Mouse (Mus musculus) embryonic fibroblast, embryonic 13.5 days (primary cell): ENCODE measurements at regions not wholly inside any gene's neighbourhood (a gene's known extent, or its start where the extent isn't known, plus 50 kb on each side); places are given as distances from the start of the nearest gene placed in this dataset.

ENCODE experiments used
- CTCF ChIP-seq: IDR thresholded peaks from 2 replicates; pipeline ENCODE4 v1.5.1; 2011; ENCODE audit warnings: mild to moderate bottlenecking, control low read depth, low read length, moderate library complexity, borderline replicate concordance; ENCODE audit not compliant: insufficient read depth
- POLR2A ChIP-seq: IDR thresholded peaks from 2 replicates; pipeline ENCODE4 v1.6.1; 2011; ENCODE audit warnings: low read depth, mild to moderate bottlenecking, control low read depth, low read length, moderate library complexity

GRCm38 (mm10) chr12:51018185-51018584 is 329.7 kb upstream of the G2e3 start:
- TF ChIP-seq CTCF (no peak), POLR2A (no peak)
